Mouse (Mus musculus) ovary, adult 10 weeks (tissue): ENCODE data around the gene Noa1. TPM values are rescaled to one million over a fixed set of nuclear protein-coding genes. Genes with fewer than 3 reads are reported as not detected.

Experiments
- polyA plus RNA-seq: library from polyadenylated mRNA; stranded (reverse); fragments of 350-450 nt; fragmentation: Illumina TruSeq; extraction: RNeasy Lipid Tissue Mini Kit (QIAGEN cat#74804); gene quantifications from one replicate; pipeline ENCODE4 v1.2.3, GENCODE M21; 2014

The Noa1 gene
- polyA plus RNA-seq, result 17.7 TPM

GRCm38 (mm10) chr5:77309924-77310772 is at the start of gene Noa1, which contains the start of gene Polr2b:
Gene Noa1 (minus strand): TSS chr5:77310084.
Gene Polr2b (plus strand): TSS chr5:77310147.

DNA sequence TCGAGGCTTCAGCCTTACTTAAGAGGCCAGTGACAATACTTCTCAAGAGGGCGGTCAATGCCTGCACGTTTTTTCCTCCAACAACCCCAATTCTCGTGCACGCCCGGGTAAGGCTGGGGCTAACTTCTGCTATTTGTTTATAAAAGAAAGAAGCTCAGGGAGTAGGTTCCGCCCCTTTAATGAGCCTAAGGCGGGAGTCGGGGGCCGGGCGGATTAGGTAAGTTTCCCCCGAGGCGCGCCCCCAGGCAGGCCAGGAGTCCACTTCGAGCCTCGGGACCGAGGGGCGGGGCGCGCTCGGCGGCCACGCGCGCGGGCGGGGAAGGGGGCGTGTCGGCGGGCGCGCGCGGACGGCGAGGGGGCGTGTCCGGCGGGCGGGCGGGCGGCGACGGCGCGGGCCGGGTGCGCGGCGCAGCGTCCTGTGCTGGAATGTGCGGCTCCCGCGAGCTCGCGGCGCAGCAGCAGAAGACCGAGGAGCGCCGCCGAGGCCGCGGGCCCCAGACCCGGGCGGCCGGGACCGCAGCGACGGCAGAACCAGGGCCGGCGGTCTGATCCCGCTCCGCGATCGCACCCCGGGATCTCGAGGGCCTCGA is 44.7 kb downstream of the Noa1 start, which contains the start of gene Rest:
Gene Rest, plus strand, starts transcription at position 411 of the 590 bp plus-strand sequence.

Other genes with a start within 250 kb of the Noa1 start
- gene Hopx, start 195.0 kb downstream of the Noa1 start, polyA plus RNA-seq, result 3.9 TPM
- gene Spink2, start 98.6 kb downstream of the Noa1 start, polyA plus RNA-seq, result not detected
- gene Rest, start 44.6 kb downstream of the Noa1 start, polyA plus RNA-seq, result 41.4 TPM
- 107 TPM for gene Polr2b, start 63 bp upstream of the Noa1 start, polyA plus RNA-seq
- 495 TPM for gene Igfbp7, start 98.0 kb upstream of the Noa1 start, polyA plus RNA-seq